Mouse (Mus musculus) hindbrain, embryonic 16.5 days (tissue): ENCODE data around the gene Treh. TPM values are rescaled to one million over a fixed set of nuclear protein-coding genes. Genes with fewer than 3 reads are reported as not detected.
"Not testable (repeated sequence)": the region's sequence is repeated elsewhere in the genome, so short reads cannot be mapped to it uniquely, and the experiment has no call there.

Experiments
- ATAC-seq: fragments of 200-750 bp; cut with Nextera tagmentation; 2 replicates; pipeline ENCODE4 v1.8.0; 2017; ENCODE audit warnings: moderate TSS enrichment, moderate library complexity
- H3K27ac ChIP-seq: fragments of 300-500 bp; sonication (generic); 2 replicates; pipeline ENCODE4 v1.5.1; 2014; ENCODE audit warnings: low read depth, mild to moderate bottlenecking, control low read depth, low read length, moderate library complexity
- H3K27me3 ChIP-seq: fragments of 300-500 bp; sonication (generic); replicated peaks from 2 replicates; pipeline ENCODE4 v1.6.1; 2014; ENCODE audit warnings: low read length; ENCODE audit not compliant: control insufficient read depth, insufficient read depth
- H3K36me3 ChIP-seq: fragments of 300-500 bp; sonication (generic); 2 replicates; pipeline ENCODE4 v1.6.1; 2014; ENCODE audit warnings: mild to moderate bottlenecking, low read length, moderate library complexity, mixed read lengths; ENCODE audit not compliant: control insufficient read depth, insufficient read depth
- H3K4me1 ChIP-seq: fragments of 300-500 bp; sonication (generic); 2 replicates; pipeline ENCODE4 v1.6.1; 2014; ENCODE audit warnings: low read depth, low read length; ENCODE audit not compliant: control insufficient read depth, insufficient read depth
- H3K4me2 ChIP-seq: fragments of 300-500 bp; sonication (generic); 2 replicates; pipeline ENCODE4 v1.6.1; 2014; ENCODE audit warnings: mild to moderate bottlenecking, low read length, control low read depth, moderate library complexity
- H3K4me3 ChIP-seq: fragments of 300-500 bp; sonication (generic); 2 replicates; pipeline ENCODE4 v1.5.1; 2014; ENCODE audit warnings: mild to moderate bottlenecking, low read length, control low read depth, moderate library complexity
- H3K9ac ChIP-seq: fragments of 300-500 bp; sonication (generic); 2 replicates; pipeline ENCODE4 v1.6.1; 2014; ENCODE audit warnings: low read depth, mild to moderate bottlenecking, control low read depth, low read length, moderate library complexity
- H3K9me3 ChIP-seq: fragments of 300-500 bp; sonication (generic); 2 replicates; pipeline ENCODE4 v1.6.1; 2014; ENCODE audit warnings: mild to moderate bottlenecking, low read length, moderate library complexity; ENCODE audit not compliant: control insufficient read depth
- WGBS: fragments of 180-500 bp; shearing (Covaris S2); extraction: QIAGEN DNeasy Blood & Tissue Kit; methylation state at CpG from one replicate; pipeline ENCODE4 v1.1.7; 2014; 5-methylcytosine and 5-hydroxymethylcytosine counted together
- polyA plus RNA-seq: library from polyadenylated mRNA; unstranded; fragments of >200 nt; fragmentation: Nextera tagmentation; extraction: Ambion mirVana; gene quantifications from 2 replicates; pipeline ENCODE4 v1.2.1, GENCODE M21; 2015

Gene Treh
- not detected in 2 replicates for polyA plus RNA-seq

- Histone ChIP-seq H3K4me2 (no peak within 1 kb of the TSS), H3K4me1 (no peaks in the 10 kb centered on the region), H3K9me3 (no peaks in the 10 kb centered on the region), H3K4me3 (no peak within 1 kb of the TSS), H3K27me3 (no peaks in the 10 kb centered on the region; the same call in 1 of the 2 replicates), H3K36me3 (no peaks in the 10 kb centered on the region), H3K9ac (no peak within 1 kb of the TSS), H3K27ac (no peak within 1 kb of the TSS)
- ATAC-seq = no peak
- WGBS = 91% methylated on average over 3 of the region's 3 CpGs
These were observed at the start of gene Treh for GRCm38 (mm10) chr9:44673005-44673404. Gene Treh (plus strand): TSS chr9:44673233.

GRCm38 (mm10) chr9:44624390-44624789 is 48.6 kb upstream of the Treh start:
- Histone ChIP-seq H3K4me3 (no peak overlapping the region), H3K27ac (no peak overlapping the region)

GRCm38 (mm10) chr9:44626268-44626667 is 46.8 kb upstream of the Treh start:
- no peak overlapping the region for H3K27ac ChIP-seq
- peaks cover 25% of the 10 kb centered on the region for H3K36me3 ChIP-seq
- 95% methylated on average over 5 of the region's 5 CpGs for WGBS
- H3K4me3 ChIP-seq = no peak overlapping the region
- ATAC-seq = no peak
- no peak overlapping the region for H3K4me2 ChIP-seq
- H3K4me1 ChIP-seq = no peaks in the 10 kb centered on the region
- no peaks in the 10 kb centered on the region for H3K27me3 ChIP-seq
- H3K9me3 ChIP-seq = no peaks in the 10 kb centered on the region
- H3K9ac ChIP-seq = no peak overlapping the region

More at GRCm38 (mm10) chr9:44624390-44624789, 48.6 kb upstream of the Treh start:
- Histone ChIP-seq H3K4me2 (no peak overlapping the region), H3K27me3 (no peaks in the 10 kb centered on the region), H3K36me3 (peaks cover 20% of the 10 kb centered on the region), H3K9me3 (no peaks in the 10 kb centered on the region), H3K4me1 (no peaks in the 10 kb centered on the region), H3K9ac (no peak overlapping the region)
- ATAC-seq = no peak
- WGBS = 74% methylated on average over 5 of the region's 5 CpGs

- Histone ChIP-seq H3K9me3 (no peaks in the 10 kb centered on the region), H3K36me3 (peaks cover 37% of the 10 kb centered on the region), H3K4me2 (no peak overlapping the region), H3K4me1 (no peaks in the 10 kb centered on the region), H3K27me3 (no peaks in the 10 kb centered on the region), H3K9ac (no peak overlapping the region), H3K4me3 (no peak overlapping the region), H3K27ac (no peak overlapping the region)
- ATAC-seq = no peak; the same call in 1 of the 2 replicates
- 51% methylated on average over 15 of the region's 15 CpGs for WGBS
These were observed 35.4 kb upstream of the Treh start for GRCm38 (mm10) chr9:44637551-44638169.

GRCm38 (mm10) chr9:44638726-44639125 is 34.3 kb upstream of the Treh start:
- WGBS = 86% methylated on average over 9 of the region's 9 CpGs
- H3K9ac ChIP-seq = not testable (repeated sequence)

GRCm38 (mm10) chr9:44640028-44640427 is 33.0 kb upstream of the Treh start:
- H3K9ac ChIP-seq, H3K4me3 ChIP-seq, H3K9me3 ChIP-seq, H3K4me2 ChIP-seq, ATAC-seq, H3K27ac ChIP-seq, H3K27me3 ChIP-seq, H3K4me1 ChIP-seq: not testable (repeated sequence)
- H3K36me3 ChIP-seq = peaks cover 24% of the 10 kb centered on the region
- 83% methylated on average over 1 of the region's 1 CpGs for WGBS

More at GRCm38 (mm10) chr9:44638726-44639125, 34.3 kb upstream of the Treh start:
- H3K4me2 ChIP-seq, H3K9me3 ChIP-seq, H3K4me1 ChIP-seq, H3K27me3 ChIP-seq, H3K27ac ChIP-seq, H3K4me3 ChIP-seq: not testable (repeated sequence)
- 0 out of 2 replicates have a peak, but pooled peaks have one; percentile 42 for ATAC-seq
- H3K36me3 ChIP-seq = peaks cover 32% of the 10 kb centered on the region

- H3K9ac ChIP-seq = no peak overlapping the region
- H3K36me3 ChIP-seq = peaks cover 18% of the 10 kb centered on the region
- H3K4me2 ChIP-seq = no peak overlapping the region
- no peaks in the 10 kb centered on the region for H3K9me3 ChIP-seq
- no peak for ATAC-seq
- 85% methylated on average over 3 of the region's 3 CpGs for WGBS
- H3K4me3 ChIP-seq = no peak overlapping the region
- H3K4me1 ChIP-seq = no peaks in the 10 kb centered on the region
- H3K27me3 ChIP-seq = no peaks in the 10 kb centered on the region
- H3K27ac ChIP-seq = no peak overlapping the region
These were observed 32.2 kb upstream of the Treh start for GRCm38 (mm10) chr9:44640646-44641357.

GRCm38 (mm10) chr9:44641616-44642015 is 31.4 kb upstream of the Treh start:
- no peak overlapping the region for H3K27ac ChIP-seq
- no peak overlapping the region for H3K4me2 ChIP-seq
- 91% methylated on average over 2 of the region's 2 CpGs for whole genome bisulfite sequencing
- no peaks in the 10 kb centered on the region for H3K27me3 ChIP-seq
- H3K36me3 ChIP-seq = peaks cover 13% of the 10 kb centered on the region
- H3K9ac ChIP-seq = no peak overlapping the region
- ATAC-seq = no peak
- no peaks in the 10 kb centered on the region for H3K9me3 ChIP-seq
- H3K4me1 ChIP-seq = no peaks in the 10 kb centered on the region
- no peak overlapping the region for H3K4me3 ChIP-seq

GRCm38 (mm10) chr9:44643103-44643502 is 29.9 kb upstream of the Treh start:
- Histone ChIP-seq H3K4me2 (no peak overlapping the region), H3K4me1 (no peaks in the 10 kb centered on the region), H3K27me3 (no peaks in the 10 kb centered on the region), H3K27ac (no peak overlapping the region), H3K9me3 (no peaks in the 10 kb centered on the region), H3K36me3 (peaks cover 6% of the 10 kb centered on the region), H3K4me3 (no peak overlapping the region), H3K9ac (no peak overlapping the region)
- 96% methylated on average over 7 of the region's 7 CpGs for WGBS
- no peak for ATAC-seq
